Mouse (Mus musculus) olfactory bulb, adult 2 months (tissue): ENCODE data around the gene Pknox1.

ENCODE experiments used
- CTCF ChIP-seq: fragments of 200-500 bp; IDR thresholded peaks from 2 replicates; pipeline ENCODE4 v1.5.1; 2012; ENCODE audit warnings: low read depth, mild to moderate bottlenecking, low read length, moderate library complexity; ENCODE audit not compliant: insufficient read depth
- POLR2A ChIP-seq: fragments of 200-500 bp; IDR thresholded peaks from 2 replicates; pipeline ENCODE4 v1.6.1; 2012; ENCODE audit warnings: mild to moderate bottlenecking, low read depth, low read length, moderate library complexity; ENCODE audit not compliant: insufficient read depth

GRCm38 (mm10) chr17:31613086-31613755, 48.7 kb downstream of the Pknox1 start:
- no peak for TF ChIP-seq CTCF
- TF ChIP-seq POLR2A: no peak
